Mouse (Mus musculus) MEL (cell line): ENCODE results near the gene Dzip1.

Source experiments
- BHLHE40 ChIP-seq: IDR thresholded peaks from 2 replicates; pipeline ENCODE4 v1.6.1; 2012; ENCODE audit warnings: low read depth, mild to moderate bottlenecking, inconsistent platforms, low read length, improper control_type of control experiment, borderline replicate concordance
- CHD2 ChIP-seq: IDR thresholded peaks from 2 replicates; pipeline ENCODE4 v1.6.1; 2011; ENCODE audit warnings: low read length, improper control_type of control experiment
- CTCF ChIP-seq, 3 experiments: IDR thresholded peaks in 2 of 3; conservative IDR thresholded peaks in 1 of 3; 2 replicates each; pipeline ENCODE4 v1.5.1; 2011 to 2012; ENCODE audit warnings: low read length in 3 of 3, low read depth in 2 of 3, mild to moderate bottlenecking in 2 of 3, improper control_type of control experiment in 1 of 3, inconsistent platforms in 1 of 3, mixed read lengths in 1 of 3, moderate library complexity in 1 of 3; ENCODE audit not compliant: control insufficient read depth in 1 of 3, insufficient read depth in 1 of 3, poor library complexity in 1 of 3, severe bottlenecking in 1 of 3
- MEF2A ChIP-seq: IDR thresholded peaks from 2 replicates; pipeline ENCODE4 v1.6.1; 2014; ENCODE audit warnings: low read depth, mild to moderate bottlenecking, inconsistent platforms, low read length, improper control_type of control experiment; ENCODE audit not compliant: poor library complexity, insufficient replicate concordance, severe bottlenecking; ENCODE audit errors: extremely low read depth

DNA sequence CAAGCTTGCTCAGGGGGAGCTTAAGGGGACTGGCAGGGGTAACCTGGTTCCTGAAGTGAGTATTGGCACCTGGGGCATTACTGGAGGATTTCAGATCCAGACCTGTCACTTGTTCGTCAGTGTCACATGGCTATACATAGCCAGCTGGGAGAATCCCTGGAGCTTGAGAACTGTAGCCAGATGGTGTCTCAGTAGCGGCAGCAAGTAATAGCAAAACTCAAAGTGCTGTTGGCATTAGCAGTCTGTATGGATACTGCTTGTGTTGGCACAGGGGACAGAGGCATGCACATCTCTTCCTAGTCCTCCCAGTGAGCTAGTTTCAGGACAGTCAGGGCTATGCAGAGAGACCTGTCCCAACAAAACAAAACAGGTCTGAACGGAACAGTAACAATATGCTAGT is 32.8 kb upstream of the Dzip1 start:
- no peak for TF ChIP-seq CTCF (IDR thresholded peaks at IDR 0.05 in 2 of 3, conservative IDR thresholded peaks at IDR 0.05 in 1 of 3; ENCODE audit: control insufficient read depth in 1 of 3, insufficient read depth in 1 of 3, low read depth in 2 of 3, low read length in 3 of 3, poor library complexity in 1 of 3, severe bottlenecking in 1 of 3)
- TF ChIP-seq CHD2 = no peak
- no peak for TF ChIP-seq MEF2A
- no peak for TF ChIP-seq BHLHE40
